Mouse (Mus musculus) forebrain, embryonic 11.5 days (tissue): ENCODE results near the gene Ash1l. TPM values are rescaled to one million over a fixed set of nuclear protein-coding genes. Genes with fewer than 3 reads are reported as not detected.
A peak's percentile ranks its signal among the peaks of the same experiment; 100 is the strongest.
"Not testable (repeated sequence)": the region's sequence is repeated elsewhere in the genome, so short reads cannot be mapped to it uniquely, and the experiment has no call there.

Experiments used
- ATAC-seq: fragments of 200-750 bp; cut with Nextera tagmentation; replicated peaks from 2 replicates; pipeline ENCODE4 v1.8.0; 2017; ENCODE audit warnings: moderate TSS enrichment; ENCODE audit not compliant: low FRiP score
- DNase-seq: peaks from one replicate; pipeline ENCODE4 v3.0.0-alpha.2; 2017; ENCODE audit warnings: low spot score
- H3K27ac ChIP-seq: fragments of 300-500 bp; sonication (generic); 2 replicates; pipeline ENCODE4 v1.5.1; 2014; ENCODE audit warnings: low read depth, low read length
- H3K27me3 ChIP-seq: fragments of 300-500 bp; sonication (generic); 2 replicates; pipeline ENCODE4 v1.6.1; 2014; ENCODE audit warnings: mild to moderate bottlenecking, low read length, mixed read lengths; ENCODE audit not compliant: control insufficient read depth, insufficient read depth
- H3K36me3 ChIP-seq: fragments of 300-500 bp; sonication (generic); 2 replicates; pipeline ENCODE4 v1.6.1; 2014; ENCODE audit warnings: mild to moderate bottlenecking, low read length, moderate library complexity, mixed read lengths; ENCODE audit not compliant: control insufficient read depth, insufficient read depth
- H3K4me1 ChIP-seq: fragments of 300-500 bp; sonication (generic); replicated peaks from 2 replicates; pipeline ENCODE4 v1.6.1; 2014; ENCODE audit warnings: low read length, mixed read lengths; ENCODE audit not compliant: control insufficient read depth, insufficient read depth
- H3K4me2 ChIP-seq: fragments of 300-500 bp; sonication (generic); 2 replicates; pipeline ENCODE4 v1.6.1; 2014; ENCODE audit warnings: low read depth, mild to moderate bottlenecking, low read length, moderate library complexity, mixed read lengths; ENCODE audit not compliant: severe bottlenecking
- H3K4me3 ChIP-seq: fragments of 300-500 bp; sonication (generic); 2 replicates; pipeline ENCODE4 v1.5.1; 2014; ENCODE audit warnings: low read depth, low read length
- H3K9ac ChIP-seq: fragments of 300-500 bp; sonication (generic); 2 replicates; pipeline ENCODE4 v1.6.1; 2014; ENCODE audit warnings: low read length
- H3K9me3 ChIP-seq: fragments of 300-500 bp; sonication (generic); 2 replicates; pipeline ENCODE4 v1.6.1; 2016; ENCODE audit warnings: low read length, mixed read lengths; ENCODE audit not compliant: control insufficient read depth
- WGBS: fragments of 180-500 bp; shearing (Covaris S2); extraction: QIAGEN DNeasy Blood & Tissue Kit; methylation state at CpG from one replicate; pipeline ENCODE4 v1.1.7; 2014; 5-methylcytosine and 5-hydroxymethylcytosine counted together
- polyA plus RNA-seq: library from polyadenylated mRNA; unstranded; fragments of >200 nt; fragmentation: Nextera tagmentation; extraction: Ambion mirVana; gene quantifications from 2 replicates; pipeline ENCODE4 v1.2.1, GENCODE M21; 2014

Ash1l gene
- polyA plus RNA-seq, 1 experiment from 2014 or later: 20.7 TPM

DNA sequence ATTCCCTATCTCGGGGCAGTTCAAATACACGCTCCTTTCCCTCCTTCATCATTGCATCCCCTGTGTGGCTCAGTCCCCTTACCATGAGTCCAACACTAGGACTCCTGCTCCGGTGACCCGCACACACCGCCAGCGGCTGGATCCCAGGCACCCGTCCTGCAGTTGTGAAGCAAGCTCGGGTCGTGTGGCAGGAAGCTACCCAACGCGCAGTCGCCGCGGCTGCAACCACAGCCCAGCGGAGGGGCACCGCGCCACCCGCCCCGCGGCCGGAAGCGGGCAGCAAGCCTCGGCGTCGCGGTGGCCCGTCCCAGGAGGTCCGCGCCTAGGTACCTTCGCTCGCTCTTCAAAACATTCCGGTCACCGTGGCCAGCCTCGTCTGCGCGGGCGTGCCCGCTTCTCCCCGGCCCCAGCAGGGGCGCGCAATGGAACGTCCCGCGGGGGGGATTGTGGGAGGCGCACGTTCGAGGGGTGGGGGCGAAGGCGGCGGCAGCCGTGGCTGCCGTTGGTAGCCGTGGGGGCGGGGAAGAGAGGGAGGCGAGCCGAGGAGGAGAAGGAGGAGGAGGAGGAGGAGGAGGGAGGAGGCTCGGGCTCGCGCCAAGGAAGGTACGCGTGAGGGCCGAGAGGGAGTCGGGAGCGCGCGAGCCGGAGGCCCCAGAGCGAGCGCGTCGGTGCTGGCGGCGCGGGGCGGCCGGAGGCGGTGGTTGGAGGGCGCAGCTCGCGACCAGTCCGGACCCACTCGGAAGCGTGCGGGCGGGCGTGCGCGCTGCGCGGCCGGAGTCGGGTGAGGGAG lies 441 bp upstream of the Ash1l start:
- Histone ChIP-seq H3K27me3 (no peaks in the 10 kb centered on the region), H3K9me3 (no peaks in the 10 kb centered on the region), H3K27ac (peak overlapping the region; percentile 99), H3K4me2 (peak overlapping the region; percentile 64), H3K36me3 (no peaks in the 10 kb centered on the region), H3K4me3 (peak overlapping the region; percentile 82), H3K4me1 (peaks cover 4% of the 10 kb centered on the region; the same call in 1 of the 2 replicates), H3K9ac (peak overlapping the region; percentile 91)
- under 1% methylated on average over 66 of the region's 92 CpGs for WGBS
- ATAC-seq: peak; percentile 93
- DNase-seq: peak; percentile 96

DNA sequence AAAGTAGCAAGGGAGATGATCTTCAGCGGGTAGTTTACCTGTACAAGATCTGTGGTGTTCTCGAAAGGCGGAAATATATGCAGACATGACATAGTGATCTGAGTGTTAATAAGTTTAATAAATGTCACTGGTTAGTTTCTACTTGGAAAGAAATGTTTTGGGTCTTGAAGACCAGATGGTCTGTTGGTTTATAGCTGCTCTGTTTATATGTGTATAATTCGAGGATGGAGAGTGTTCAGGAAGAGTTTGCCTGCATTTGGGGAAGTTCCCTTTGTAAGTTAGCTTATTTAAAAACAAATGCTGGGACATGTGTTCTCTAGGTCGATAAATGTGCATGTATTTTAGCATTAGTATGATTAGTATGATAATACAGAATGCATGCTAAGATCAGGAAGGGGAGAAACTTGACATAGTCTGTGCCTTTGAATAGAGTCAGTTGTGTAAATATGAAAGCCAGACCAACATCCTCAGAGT lies 942 bp downstream of the Ash1l start:
- Histone ChIP-seq H3K27me3 (no peaks in the 10 kb centered on the region), H3K27ac (peak overlapping the region; percentile 99), H3K9me3 (no peaks in the 10 kb centered on the region), H3K4me3 (peak overlapping the region; percentile 82), H3K36me3 (no peaks in the 10 kb centered on the region), H3K4me1 (peaks cover 4% of the 10 kb centered on the region; the same call in 1 of the 2 replicates), H3K4me2 (peak overlapping the region; percentile 64), H3K9ac (peak overlapping the region; percentile 91)
- no peak for ATAC-seq
- no peak for DNase-seq
- 5% methylated on average over 5 of the region's 5 CpGs for WGBS

DNA sequence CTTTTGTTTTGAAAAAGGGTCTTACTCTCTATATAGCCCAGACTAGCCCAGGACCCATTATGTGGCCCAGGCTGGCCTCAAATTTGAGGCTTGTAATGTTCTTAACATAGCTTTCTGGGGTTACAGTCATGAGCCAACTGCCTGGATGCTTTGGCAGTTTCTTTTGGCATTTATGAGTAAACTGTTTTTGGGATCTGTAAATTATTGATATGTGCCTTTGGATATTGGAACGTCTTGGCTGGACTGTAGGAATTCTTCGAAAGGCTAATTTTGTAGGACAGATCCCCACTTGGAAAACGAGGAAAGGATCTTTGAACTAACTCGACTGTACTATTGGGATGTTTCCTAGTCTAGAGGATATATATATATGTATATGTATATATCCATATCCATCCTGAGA lies 2.8 kb downstream of the Ash1l start:
- H3K36me3 ChIP-seq: no peaks in the 10 kb centered on the region
- peaks cover 3% of the 10 kb centered on the region; the same call in 1 of the 2 replicates for H3K4me1 ChIP-seq
- no peaks in the 10 kb centered on the region for H3K27me3 ChIP-seq
- no peak overlapping the region for H3K27ac ChIP-seq
- no peak overlapping the region for H3K4me2 ChIP-seq
- 88% methylated on average over 4 of the region's 4 CpGs for WGBS
- H3K9ac ChIP-seq: no peak overlapping the region
- DNase-seq (no peak), ATAC-seq (no peak)
- no peak overlapping the region for H3K4me3 ChIP-seq
- no peaks in the 10 kb centered on the region for H3K9me3 ChIP-seq

DNA sequence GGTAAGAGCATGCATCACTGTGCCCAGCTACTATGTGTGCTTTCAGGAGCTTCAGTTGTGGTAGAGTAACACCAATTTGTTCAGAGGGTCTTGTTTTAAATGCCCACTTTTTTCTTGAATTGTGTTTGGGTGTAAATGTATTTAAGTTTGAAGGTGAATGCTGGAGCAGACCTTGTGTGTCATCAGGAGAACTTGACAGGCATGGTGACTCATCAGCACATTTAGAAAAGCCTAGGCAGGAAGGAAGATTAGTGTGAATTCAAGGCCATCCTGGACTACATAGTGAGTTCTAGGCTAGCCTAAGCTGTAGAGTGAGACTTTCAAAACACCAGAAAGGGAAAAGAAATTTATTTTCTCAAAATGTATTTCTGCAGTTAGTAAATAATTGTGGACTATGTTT lies 3.3 kb downstream of the Ash1l start:
- Histone ChIP-seq H3K4me2 (no peak overlapping the region), H3K4me1 (no peaks in the 10 kb centered on the region), H3K27ac (no peak overlapping the region), H3K9ac (no peak overlapping the region), H3K9me3 (no peaks in the 10 kb centered on the region), H3K27me3 (no peaks in the 10 kb centered on the region), H3K4me3 (no peak overlapping the region), H3K36me3 (no peaks in the 10 kb centered on the region)
- DNase-seq (no peak), ATAC-seq (no peak)

DNA sequence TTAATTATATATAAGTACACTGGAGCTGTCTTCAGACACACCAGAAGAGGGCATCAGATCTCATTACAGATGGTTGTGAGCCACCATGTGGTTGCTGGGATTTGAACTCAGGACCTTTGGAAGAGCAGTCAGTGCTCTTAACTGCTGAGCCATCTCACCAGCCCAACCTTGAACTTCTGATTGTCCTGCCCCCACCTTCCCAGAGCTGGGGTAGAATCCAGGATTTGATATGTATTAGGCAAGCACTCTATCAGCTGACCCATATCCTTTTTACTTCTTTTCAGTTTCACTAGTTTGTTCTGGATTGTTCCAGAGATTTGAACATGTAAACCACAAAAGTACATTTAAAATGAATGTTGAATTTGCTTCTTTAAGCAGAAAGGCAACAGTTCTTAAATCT lies 12.8 kb downstream of the Ash1l start:
- not testable (repeated sequence) for H3K27me3 ChIP-seq, ATAC-seq, H3K27ac ChIP-seq

DNA sequence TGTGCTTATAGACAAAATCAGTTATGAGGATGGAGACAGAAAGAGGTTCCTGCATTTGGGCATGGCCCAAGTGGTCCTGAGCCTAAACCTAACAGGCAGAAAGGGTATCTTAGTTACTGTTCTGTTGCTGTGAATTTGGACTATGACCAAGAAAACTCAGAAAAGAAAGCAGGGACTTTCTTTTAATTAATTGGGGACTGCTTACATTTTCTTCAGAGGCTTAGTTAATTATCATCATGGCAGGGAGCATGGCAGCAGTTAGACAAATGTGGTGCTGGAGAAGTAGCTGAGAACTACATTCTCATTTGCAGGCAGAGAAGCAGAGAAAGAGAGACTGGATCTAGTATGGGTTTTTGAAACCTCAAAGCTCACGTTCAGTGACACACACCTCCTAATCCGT lies 24.6 kb downstream of the Ash1l start:
- ATAC-seq (no peak), DNase-seq (no peak)
- Histone ChIP-seq H3K9ac (no peak overlapping the region), H3K36me3 (no peaks in the 10 kb centered on the region), H3K4me2 (no peak overlapping the region), H3K9me3 (no peaks in the 10 kb centered on the region), H3K27ac (no peak overlapping the region), H3K4me1 (no peaks in the 10 kb centered on the region), H3K27me3 (no peaks in the 10 kb centered on the region), H3K4me3 (no peak overlapping the region)
- 81% methylated on average over 2 of the region's 2 CpGs for whole genome bisulfite sequencing

More for the DNA sequence above, 12.8 kb downstream of the Ash1l start:
- H3K4me1 ChIP-seq, H3K9me3 ChIP-seq, H3K4me2 ChIP-seq, DNase-seq, H3K4me3 ChIP-seq, H3K9ac ChIP-seq, H3K36me3 ChIP-seq: not testable (repeated sequence)

DNA sequence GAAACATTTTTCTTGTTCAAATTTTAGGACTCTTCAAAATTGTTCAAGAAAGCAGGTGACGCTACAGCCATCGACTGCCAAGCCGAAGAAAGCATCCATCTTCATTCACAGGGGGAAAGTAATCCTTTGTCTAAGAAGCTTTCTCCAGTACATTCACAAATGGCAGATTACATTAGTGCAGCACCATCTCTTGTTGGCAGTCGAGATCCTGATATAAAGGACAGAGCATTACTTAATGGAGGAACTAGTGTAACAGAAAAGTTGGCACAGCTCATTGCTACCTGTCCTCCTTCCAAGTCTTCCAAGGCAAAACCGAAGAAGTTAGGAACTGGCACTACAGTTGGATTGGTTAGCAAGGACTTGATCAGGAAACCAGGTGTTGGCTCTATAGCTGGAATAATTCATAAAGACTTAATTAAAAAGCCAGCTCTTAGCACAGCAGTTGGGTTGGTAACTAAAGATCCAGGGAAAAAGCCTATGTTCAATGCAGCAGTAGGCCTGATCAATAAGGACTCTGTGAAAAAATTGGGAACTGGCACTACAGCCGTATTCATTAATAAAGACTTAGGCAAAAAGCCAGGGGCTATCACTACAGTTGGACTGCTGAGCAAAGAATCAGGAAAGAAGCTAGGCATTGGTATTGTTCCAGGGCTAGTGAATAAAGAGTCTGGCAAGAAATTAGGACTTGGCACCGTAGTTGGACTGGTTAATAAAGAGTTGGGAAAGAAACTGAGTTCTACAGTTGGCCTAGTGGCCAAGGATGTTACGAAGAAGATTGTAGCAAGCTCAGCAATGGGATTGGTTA lies 31.0 kb downstream of the Ash1l start:
- DNase-seq (no peak), ATAC-seq (no peak)
- H3K36me3 ChIP-seq: peaks cover 2% of the 10 kb centered on the region; the same call in 1 of the 2 replicates
- 95% methylated on average over 8 of the region's 8 CpGs for WGBS
- no peaks in the 10 kb centered on the region for H3K27me3 ChIP-seq
- H3K9ac ChIP-seq: no peak overlapping the region
- H3K9me3 ChIP-seq: no peaks in the 10 kb centered on the region
- H3K4me3 ChIP-seq: no peak overlapping the region
- H3K4me2 ChIP-seq: no peak overlapping the region
- H3K27ac ChIP-seq: no peak overlapping the region
- no peaks in the 10 kb centered on the region for H3K4me1 ChIP-seq

DNA sequence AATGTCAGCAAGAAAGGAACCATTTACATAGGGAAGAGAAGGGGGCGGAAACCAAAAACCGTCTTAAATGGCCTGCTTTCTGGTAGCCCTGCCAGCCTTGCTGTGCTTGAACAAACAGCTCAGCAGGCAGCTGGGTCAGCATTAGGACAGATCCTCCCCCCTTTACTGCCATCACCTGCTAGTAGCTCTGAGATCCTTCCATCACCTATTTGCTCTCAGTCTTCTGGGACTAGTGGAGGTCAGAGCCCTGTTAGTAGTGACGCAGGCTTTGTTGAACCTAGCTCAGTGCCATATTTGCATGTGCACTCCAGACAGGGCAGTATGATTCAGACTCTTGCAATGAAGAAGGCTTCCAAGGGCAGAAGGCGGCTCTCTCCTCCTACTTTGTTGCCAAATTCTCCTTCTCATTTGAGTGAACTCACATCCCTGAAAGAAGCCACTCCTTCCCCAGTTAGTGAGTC lies 33.5 kb downstream of the Ash1l start:
- H3K4me2 ChIP-seq: no peak overlapping the region
- H3K27me3 ChIP-seq: no peaks in the 10 kb centered on the region
- no peaks in the 10 kb centered on the region for H3K4me1 ChIP-seq
- ATAC-seq (no peak), DNase-seq (no peak)
- H3K9me3 ChIP-seq: no peaks in the 10 kb centered on the region
- no peak overlapping the region for H3K4me3 ChIP-seq
- no peak overlapping the region for H3K27ac ChIP-seq
- 57% methylated on average over 4 of the region's 4 CpGs for WGBS
- no peak overlapping the region for H3K9ac ChIP-seq
- H3K36me3 ChIP-seq: peaks cover 2% of the 10 kb centered on the region; the same call in 1 of the 2 replicates
